Mouse (Mus musculus): ENCODE measurements around the gene Pomgnt2.

- TF ChIP-seq CTCF (IDR thresholded peaks at IDR 0.05; ENCODE audit: low read depth, low read length) = no peak
- no peak for TF ChIP-seq POLR2A (IDR thresholded peaks at IDR 0.05; ENCODE audit: extremely low read depth, insufficient read depth, low read length)
These were observed 24.7 kb upstream of the Pomgnt2 start for GRCm38 (mm10) chr9:122021581-122021980.
